Mouse (Mus musculus) hindbrain, embryonic 11.5 days (tissue): ENCODE measurements around the gene Vps39. TPM values are rescaled to one million over a fixed set of nuclear protein-coding genes. Genes with fewer than 3 reads are reported as not detected.

Experiments
- polyA plus RNA-seq: library from polyadenylated mRNA; unstranded; fragments of >200 nt; fragmentation: Nextera tagmentation; extraction: Ambion mirVana; gene quantifications from 2 replicates; pipeline ENCODE4 v1.2.1, GENCODE M21; 2014

The Vps39 gene
- polyA plus RNA-seq, 1 experiment from 2014 or later: 35.4 TPM

Other genes with a start within 250 kb of the Vps39 start
- 13.6 and 18.3 TPM in 2 replicates for gene Ehd4, start 198.5 kb downstream of the Vps39 start, polyA plus RNA-seq
- 0.11 and 0.31 TPM in 2 replicates for gene Pla2g4e, start 107.8 kb downstream of the Vps39 start, polyA plus RNA-seq
- gene Pla2g4d, start 63.9 kb downstream of the Vps39 start, polyA plus RNA-seq: 0.09 TPM in 1 of 2 replicates, not detected in the other
- gene Pla2g4f, start 39.0 kb downstream of the Vps39 start, polyA plus RNA-seq: not detected in 2 replicates
- gene Ganc, start 50.8 kb upstream of the Vps39 start, polyA plus RNA-seq: 8.8 and 9.2 TPM in 2 replicates
- gene Tmem87a, start 51.0 kb upstream of the Vps39 start, polyA plus RNA-seq: 11.9 and 17.0 TPM in 2 replicates
- gene Capn3, start 102.9 kb upstream of the Vps39 start, polyA plus RNA-seq: 1.6 and 1.7 TPM in 2 replicates
- 59.8 and 72.6 TPM in 2 replicates for gene Zfp106, start 210.7 kb upstream of the Vps39 start, polyA plus RNA-seq
- 47.3 and 55.3 TPM in 2 replicates for gene Snap23, start 214.5 kb upstream of the Vps39 start, polyA plus RNA-seq